Comparison of ENCODE assay signal across 10 mouse cellular contexts in genomic region chr3:51700123-51700522, GRCm38 (mm10). TPM values are rescaled to one million over a fixed set of nuclear protein-coding genes. Genes with fewer than 3 reads are reported as not detected.
A peak's percentile ranks its signal among the peaks of the same experiment; 100 is the strongest.
DNase-seq lines count a peak whose midpoint lies in the region; ATAC-seq and TF ChIP-seq lines count a peak whose summit lies in the region.
"Had no signal": no experiment of that assay in that cellular context is flagged by ENCODE, and none has a peak within 500 bp of the region (broad histone marks: within the 10 kb centered on the region; RNA-seq: fewer than 3 reads in every experiment).

No protein-coding gene starts in this region.

- no peak for ATAC-seq in neural tube, embryonic 15.5 days (ENCODE audit: low FRiP score)
- no peak for ATAC-seq in megakaryocyte-erythroid progenitor cell, adult 5-6 weeks (replicated peaks; ENCODE audit: low FRiP score, low TSS enrichment, poor library complexity, severe bottlenecking)

- 0 out of 2 replicates have a peak, but pooled peaks cover 2% of the 10 kb centered on the region for H3K36me3 ChIP-seq in neural tube, embryonic 15.5 days
- H3K36me3 ChIP-seq: G1E had no signal

- no peak for TF ChIP-seq CTCF in layer of hippocampus, adult 2 months (conservative IDR thresholded peaks at IDR 0.05)

- DNase-seq in cerebellum, adult 8-10 months = peak; percentile 26
- no peak for DNase-seq in cerebellum, adult 9-10 months
- DNase-seq in layer of hippocampus, adult 2 months (ENCODE audit: low spot score in 2 of 2) = no peak
- no peak for DNase-seq in layer of hippocampus, adult 9-10 months (ENCODE audit: low spot score)
- DNase-seq in kidney, postnatal 36 days = peak; percentile 34 to 40
- no peak for DNase-seq in right cerebral cortex, postnatal 25 days
- DNase-seq: right cerebral cortex, adult 18-20 months had no signal

- H3K4me1 ChIP-seq in neural tube, embryonic 15.5 days = peaks cover 40% of the 10 kb centered on the region

- no peaks in the 10 kb centered on the region for H3K9me3 ChIP-seq in neural tube, embryonic 15.5 days (replicated peaks)
- H3K9me3 ChIP-seq: G1E had no signal

- H3K27ac ChIP-seq in layer of hippocampus, adult 2 months = peak overlapping the region; percentile 87; the same call in 1 of the 2 replicates
- peak overlapping the region; percentile 92 for H3K27ac ChIP-seq in neural tube, embryonic 15.5 days (replicated peaks)

- H3K4me2 ChIP-seq in neural tube, embryonic 15.5 days = peak overlapping the region; percentile 76; the same call in 1 of the 2 replicates

- WGBS in neural tube, embryonic 15.5 days = 23% methylated on average over 4 of the region's 4 CpGs

- peak overlapping the region; percentile 53 for H3K9ac ChIP-seq in neural tube, embryonic 15.5 days (replicated peaks)

- H3K27me3 ChIP-seq in neural tube, embryonic 15.5 days (replicated peaks) = no peaks in the 10 kb centered on the region

- H3K4me3 ChIP-seq in layer of hippocampus, adult 2 months = no peak overlapping the region
- H3K4me3 ChIP-seq in neural tube, embryonic 15.5 days (replicated peaks) = no peak overlapping the region

RNA-seq across cellular contexts. Expression of gene Mgst2, which starts 40.0 kb away (rescaled TPM):
- total RNA-seq in layer of hippocampus, adult 2 months (2021) = not detected
- 0.88 and 9.5 TPM in 2 replicates for polyA plus RNA-seq in neural tube, embryonic 15.5 days (2015; fragmentation: Nextera tagmentation; extraction: Ambion mirVana)
- 8.3 and 8.9 TPM in 2 replicates for total RNA-seq in megakaryocyte-erythroid progenitor cell, adult 5-6 weeks (2014; fragmentation: Nextera tagmentation)
- 0.19 and 0.66 TPM in 2 replicates for total RNA-seq in megakaryocyte-erythroid progenitor cell, adult 5-6 weeks (2017)

Comparison
In these comparisons a context has a peak if more than half of its experiments do, and no peak if none do; other contexts are left out.
1. DNase-seq: peak in cerebellum, adult 8-10 months (single experiment) and kidney, postnatal 36 days (2 of 2); none in cerebellum, adult 9-10 months (single experiment), layer of hippocampus, adult 2 months (0 of 2), layer of hippocampus, adult 9-10 months (single experiment) and right cerebral cortex, postnatal 25 days (single experiment).